Mouse (Mus musculus) limb, embryonic 12.5 days (tissue): ENCODE results near the gene Plvap. TPM values are rescaled to one million over a fixed set of nuclear protein-coding genes. Genes with fewer than 3 reads are reported as not detected.
"Not testable (repeated sequence)": the region's sequence is repeated elsewhere in the genome, so short reads cannot be mapped to it uniquely, and the experiment has no call there.

Source experiments
- ATAC-seq: fragments of 200-750 bp; cut with Nextera tagmentation; 2 replicates; pipeline ENCODE4 v1.8.0; 2017; ENCODE audit warnings: low read depth, moderate TSS enrichment; ENCODE audit not compliant: insufficient number of reproducible peaks, insufficient read depth, low FRiP score, low TSS enrichment
- H3K27ac ChIP-seq: fragments of 300-500 bp; sonication (generic); 2 replicates; pipeline ENCODE4 v1.5.1; 2016; ENCODE audit warnings: mild to moderate bottlenecking, moderate library complexity
- H3K27me3 ChIP-seq: fragments of 300-500 bp; sonication (generic); 2 replicates; pipeline ENCODE4 v1.6.1; 2016; ENCODE audit warnings: mild to moderate bottlenecking, moderate library complexity
- H3K36me3 ChIP-seq: fragments of 300-500 bp; sonication (generic); 2 replicates; pipeline ENCODE4 v1.6.1; 2016; ENCODE audit warnings: mild to moderate bottlenecking, moderate library complexity
- H3K4me1 ChIP-seq: fragments of 300-500 bp; sonication (generic); replicated peaks from 2 replicates; pipeline ENCODE4 v1.6.1; 2016
- H3K4me2 ChIP-seq: fragments of 300-500 bp; sonication (generic); 2 replicates; pipeline ENCODE4 v1.6.1; 2016; ENCODE audit warnings: mild to moderate bottlenecking, moderate library complexity
- H3K4me3 ChIP-seq: fragments of 300-500 bp; sonication (generic); replicated peaks from 2 replicates; pipeline ENCODE4 v1.5.1; 2016; ENCODE audit warnings: mild to moderate bottlenecking
- H3K9ac ChIP-seq: fragments of 300-500 bp; sonication (generic); replicated peaks from 2 replicates; pipeline ENCODE4 v1.6.1; 2016; ENCODE audit warnings: mild to moderate bottlenecking, moderate library complexity
- H3K9me3 ChIP-seq: fragments of 300-500 bp; sonication (generic); 2 replicates; pipeline ENCODE4 v1.6.1; 2016; ENCODE audit warnings: mild to moderate bottlenecking, moderate library complexity
- WGBS: fragments of 180-500 bp; shearing (Covaris S2); methylation state at CpG from one replicate; pipeline ENCODE4 v1.1.7; 2016; 5-methylcytosine and 5-hydroxymethylcytosine counted together
- polyA plus RNA-seq: library from polyadenylated mRNA; unstranded; fragments of >200 nt; fragmentation: Nextera tagmentation; extraction: Ambion mirVana; gene quantifications from 2 replicates; pipeline ENCODE4 v1.2.1, GENCODE M21; 2016

Gene Plvap
- polyA plus RNA-seq, 1 experiment from 2014 or later = 62.5 TPM

- peak within 1 kb of the TSS; percentile 28 for H3K4me3 ChIP-seq
- ATAC-seq = no peak
- H3K27me3 ChIP-seq = peaks cover 61% of the 10 kb centered on the region
- peaks cover 13% of the 10 kb centered on the region; the same call in 1 of the 2 replicates for H3K4me1 ChIP-seq
- WGBS = 6% methylated on average over 46 of the region's 46 CpGs
- peak within 1 kb of the TSS; percentile 44 for H3K4me2 ChIP-seq
- no peaks in the 10 kb centered on the region for H3K36me3 ChIP-seq
- no peak within 1 kb of the TSS for H3K9ac ChIP-seq
- H3K9me3 ChIP-seq = no peaks in the 10 kb centered on the region
- H3K27ac ChIP-seq = no peak within 1 kb of the TSS
Observed at GRCm38 (mm10) chr8:71525226-71526050, 13.9 kb upstream of the Plvap start, which contains the start of gene Ccdc194. Gene Ccdc194, minus strand, starts transcription at chr8:71525711.

GRCm38 (mm10) chr8:71521634-71522033 is 10.1 kb upstream of the Plvap start:
- Histone ChIP-seq H3K4me1 (peaks cover 10% of the 10 kb centered on the region; the same call in 1 of the 2 replicates), H3K4me2 (peak overlapping the region; percentile 35), H3K27ac (no peak overlapping the region), H3K9me3 (no peaks in the 10 kb centered on the region), H3K36me3 (no peaks in the 10 kb centered on the region), H3K9ac (no peak overlapping the region; the same call in 1 of the 2 replicates), H3K4me3 (no peak overlapping the region), H3K27me3 (peaks cover 45% of the 10 kb centered on the region)
- WGBS = 4% methylated on average over 17 of the region's 17 CpGs
- ATAC-seq = peak; percentile 79; the same call in 1 of the 2 replicates

- H3K4me1 ChIP-seq, ATAC-seq: not testable (repeated sequence)
- 38% methylated on average over 10 of the region's 10 CpGs for WGBS
Observed at GRCm38 (mm10) chr8:71519037-71519825, 7.7 kb upstream of the Plvap start.

GRCm38 (mm10) chr8:71516786-71517185 is 5.2 kb upstream of the Plvap start:
- H3K4me2 ChIP-seq = no peak overlapping the region
- H3K4me3 ChIP-seq = no peak overlapping the region
- no peak overlapping the region for H3K27ac ChIP-seq
- H3K4me1 ChIP-seq = 0 out of 2 replicates have a peak, but pooled peaks cover 5% of the 10 kb centered on the region
- H3K27me3 ChIP-seq = peaks cover under 1% of the 10 kb centered on the region; the same call in 1 of the 2 replicates
- WGBS = 18% methylated on average over 6 of the region's 6 CpGs
- no peak overlapping the region for H3K9ac ChIP-seq
- ATAC-seq = no peak
- H3K36me3 ChIP-seq = no peaks in the 10 kb centered on the region
- H3K9me3 ChIP-seq = no peaks in the 10 kb centered on the region

More at GRCm38 (mm10) chr8:71519037-71519825, 7.7 kb upstream of the Plvap start:
- peaks cover 20% of the 10 kb centered on the region for H3K27me3 ChIP-seq
- H3K27ac ChIP-seq, H3K36me3 ChIP-seq, H3K9me3 ChIP-seq, H3K9ac ChIP-seq, H3K4me2 ChIP-seq, H3K4me3 ChIP-seq: not testable (repeated sequence)

GRCm38 (mm10) chr8:71515043-71515442 is 3.5 kb upstream of the Plvap start:
- H3K27ac ChIP-seq = no peak overlapping the region
- no peak for ATAC-seq
- H3K4me2 ChIP-seq = no peak overlapping the region
- no peaks in the 10 kb centered on the region for H3K4me1 ChIP-seq
- no peak overlapping the region for H3K4me3 ChIP-seq
- WGBS = 68% methylated on average over 5 of the region's 5 CpGs
- H3K27me3 ChIP-seq = peaks cover 18% of the 10 kb centered on the region
- no peaks in the 10 kb centered on the region for H3K9me3 ChIP-seq
- no peaks in the 10 kb centered on the region for H3K36me3 ChIP-seq
- no peak overlapping the region for H3K9ac ChIP-seq

GRCm38 (mm10) chr8:71513018-71513754 is 1.6 kb upstream of the Plvap start:
- no peaks in the 10 kb centered on the region for H3K9me3 ChIP-seq
- 68% methylated on average over 15 of the region's 15 CpGs for WGBS
- no peaks in the 10 kb centered on the region for H3K4me1 ChIP-seq
- peaks cover 35% of the 10 kb centered on the region for H3K27me3 ChIP-seq
- H3K36me3 ChIP-seq = no peaks in the 10 kb centered on the region
- no peak overlapping the region for H3K4me2 ChIP-seq
- no peak overlapping the region for H3K4me3 ChIP-seq
- no peak overlapping the region for H3K9ac ChIP-seq
- ATAC-seq = no peak
- H3K27ac ChIP-seq = no peak overlapping the region

GRCm38 (mm10) chr8:71509316-71509715 is 2.2 kb downstream of the Plvap start:
- ATAC-seq = no peak
- H3K4me1 ChIP-seq = peaks cover 8% of the 10 kb centered on the region; the same call in 1 of the 2 replicates
- H3K36me3 ChIP-seq = no peaks in the 10 kb centered on the region
- WGBS = 66% methylated on average over 2 of the region's 2 CpGs
- peak overlapping the region; percentile 1; the same call in 1 of the 2 replicates for H3K4me3 ChIP-seq
- H3K27me3 ChIP-seq = peaks cover 68% of the 10 kb centered on the region
- H3K4me2 ChIP-seq = peak overlapping the region; percentile 5
- H3K9ac ChIP-seq = no peak overlapping the region
- H3K9me3 ChIP-seq = no peaks in the 10 kb centered on the region
- no peak overlapping the region for H3K27ac ChIP-seq

- under 1% methylated on average over 61 of the region's 61 CpGs for WGBS
- ATAC-seq = peak; percentile 37; the same call in 1 of the 2 replicates
- H3K4me3 ChIP-seq = peak overlapping the region; percentile 47
- peaks cover 8% of the 10 kb centered on the region; the same call in 1 of the 2 replicates for H3K4me1 ChIP-seq
- no peaks in the 10 kb centered on the region for H3K9me3 ChIP-seq
- peak overlapping the region; percentile 75 for H3K4me2 ChIP-seq
- peak overlapping the region; percentile 35; the same call in 1 of the 2 replicates for H3K9ac ChIP-seq
- H3K27me3 ChIP-seq = peaks cover 68% of the 10 kb centered on the region
- no peak overlapping the region for H3K27ac ChIP-seq
- no peaks in the 10 kb centered on the region for H3K36me3 ChIP-seq
Observed at GRCm38 (mm10) chr8:71507589-71508104, 3.9 kb downstream of the Plvap start.

GRCm38 (mm10) chr8:71505979-71506378 is 5.6 kb downstream of the Plvap start:
- no peak overlapping the region for H3K4me2 ChIP-seq
- H3K36me3 ChIP-seq = no peaks in the 10 kb centered on the region
- peaks cover 59% of the 10 kb centered on the region for H3K27me3 ChIP-seq
- H3K27ac ChIP-seq = no peak overlapping the region
- H3K9ac ChIP-seq = no peak overlapping the region
- no peak for ATAC-seq
- peaks cover 8% of the 10 kb centered on the region; the same call in 1 of the 2 replicates for H3K4me1 ChIP-seq
- no peaks in the 10 kb centered on the region for H3K9me3 ChIP-seq
- 75% methylated on average over 4 of the region's 4 CpGs for WGBS
- H3K4me3 ChIP-seq = no peak overlapping the region

GRCm38 (mm10) chr8:71505326-71505725 is 6.2 kb downstream of the Plvap start:
- H3K27ac ChIP-seq = no peak overlapping the region
- no peaks in the 10 kb centered on the region for H3K36me3 ChIP-seq
- no peak overlapping the region for H3K9ac ChIP-seq
- H3K9me3 ChIP-seq = no peaks in the 10 kb centered on the region
- 84% methylated on average over 4 of the region's 4 CpGs for WGBS
- H3K4me1 ChIP-seq = peaks cover 8% of the 10 kb centered on the region; the same call in 1 of the 2 replicates
- peaks cover 52% of the 10 kb centered on the region for H3K27me3 ChIP-seq
- H3K4me3 ChIP-seq = no peak overlapping the region
- ATAC-seq = no peak
- H3K4me2 ChIP-seq = no peak overlapping the region
